Mouse (Mus musculus) heart, embryonic 16.5 days (tissue): ENCODE data around the gene Csnk1g2. TPM values are rescaled to one million over a fixed set of nuclear protein-coding genes. Genes with fewer than 3 reads are reported as not detected.

ENCODE experiments used
- ATAC-seq: fragments of 200-750 bp; cut with Nextera tagmentation; replicated peaks from 2 replicates; pipeline ENCODE4 v1.8.0; 2017; ENCODE audit warnings: moderate number of reproducible peaks; ENCODE audit not compliant: insufficient read depth, low FRiP score; ENCODE audit errors: extremely low read depth
- H3K27ac ChIP-seq: fragments of 300-500 bp; sonication (generic); 2 replicates; pipeline ENCODE4 v1.5.1; 2014; ENCODE audit warnings: mild to moderate bottlenecking, low read length, control low read depth, moderate library complexity
- H3K27me3 ChIP-seq: fragments of 300-500 bp; sonication (generic); 2 replicates; pipeline ENCODE4 v1.6.1; 2014; ENCODE audit warnings: low read length, mixed read lengths; ENCODE audit not compliant: control insufficient read depth, insufficient read depth
- H3K36me3 ChIP-seq: fragments of 300-500 bp; sonication (generic); 2 replicates; pipeline ENCODE4 v1.6.1; 2014; ENCODE audit not compliant: control insufficient read depth, insufficient read depth
- H3K4me1 ChIP-seq: fragments of 300-500 bp; sonication (generic); 2 replicates; pipeline ENCODE4 v1.6.1; 2014; ENCODE audit warnings: low read length, mixed read lengths; ENCODE audit not compliant: control insufficient read depth, insufficient read depth
- H3K4me2 ChIP-seq: fragments of 300-500 bp; sonication (generic); 2 replicates; pipeline ENCODE4 v1.6.1; 2014; ENCODE audit warnings: low read depth, mild to moderate bottlenecking, control low read depth, low read length
- H3K4me3 ChIP-seq: fragments of 300-500 bp; sonication (generic); 2 replicates; pipeline ENCODE4 v1.5.1; 2014; ENCODE audit warnings: mild to moderate bottlenecking, control low read depth, low read length
- H3K9ac ChIP-seq: fragments of 300-500 bp; sonication (generic); 2 replicates; pipeline ENCODE4 v1.6.1; 2014; ENCODE audit warnings: low read length, control low read depth
- H3K9me3 ChIP-seq: fragments of 300-500 bp; sonication (generic); replicated peaks from 2 replicates; pipeline ENCODE4 v1.6.1; 2016; ENCODE audit warnings: low read length; ENCODE audit not compliant: control insufficient read depth
- WGBS: fragments of 180-500 bp; shearing (Covaris S2); extraction: QIAGEN DNeasy Blood & Tissue Kit; methylation state at CpG from one replicate; pipeline ENCODE4 v1.1.7; 2014; 5-methylcytosine and 5-hydroxymethylcytosine counted together
- polyA plus RNA-seq: library from polyadenylated mRNA; unstranded; fragments of >200 nt; fragmentation: Nextera tagmentation; extraction: Ambion mirVana; gene quantifications from 2 replicates; pipeline ENCODE4 v1.2.1, GENCODE M21; 2015

Csnk1g2 gene
- polyA plus RNA-seq, 1 experiment from 2014 or later, result 50.7 TPM

DNA sequence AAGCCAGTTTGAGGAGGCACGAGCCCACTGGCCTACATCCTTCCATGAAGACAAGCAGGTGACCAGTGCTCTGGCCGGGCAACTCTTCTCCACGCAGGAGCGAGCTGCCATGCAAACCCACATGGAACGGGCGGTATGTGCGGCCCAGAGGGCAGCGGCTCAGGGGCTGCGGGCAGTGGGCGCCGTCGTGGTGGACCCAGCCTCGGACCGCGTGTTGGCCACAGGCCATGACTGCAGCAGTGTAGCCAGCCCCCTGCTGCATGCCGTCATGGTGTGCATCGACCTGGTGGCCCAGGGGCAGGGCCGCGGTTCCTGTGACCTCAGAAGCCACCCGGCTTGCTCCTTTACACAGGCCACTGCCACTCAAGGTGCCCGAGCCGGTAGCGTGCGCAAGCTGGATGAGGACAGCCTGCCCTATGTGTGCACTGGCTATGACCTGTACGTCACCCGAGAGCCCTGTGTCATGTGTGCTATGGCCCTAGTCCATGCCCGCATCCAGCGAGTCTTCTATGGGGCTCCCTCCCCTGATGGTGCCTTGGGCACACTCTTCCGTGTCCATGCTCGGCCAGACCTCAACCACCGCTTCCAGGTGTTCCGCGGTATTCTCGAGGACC lies 15.8 kb upstream of the Csnk1g2 start:
- no peak for ATAC-seq
- Histone ChIP-seq H3K4me2 (no peak overlapping the region), H3K4me3 (no peak overlapping the region), H3K27ac (no peak overlapping the region), H3K9ac (no peak overlapping the region), H3K9me3 (no peaks in the 10 kb centered on the region), H3K27me3 (no peaks in the 10 kb centered on the region), H3K4me1 (peaks cover 15% of the 10 kb centered on the region), H3K36me3 (peaks cover 23% of the 10 kb centered on the region)
- WGBS, result 94% methylated on average over 34 of the region's 34 CpGs

DNA sequence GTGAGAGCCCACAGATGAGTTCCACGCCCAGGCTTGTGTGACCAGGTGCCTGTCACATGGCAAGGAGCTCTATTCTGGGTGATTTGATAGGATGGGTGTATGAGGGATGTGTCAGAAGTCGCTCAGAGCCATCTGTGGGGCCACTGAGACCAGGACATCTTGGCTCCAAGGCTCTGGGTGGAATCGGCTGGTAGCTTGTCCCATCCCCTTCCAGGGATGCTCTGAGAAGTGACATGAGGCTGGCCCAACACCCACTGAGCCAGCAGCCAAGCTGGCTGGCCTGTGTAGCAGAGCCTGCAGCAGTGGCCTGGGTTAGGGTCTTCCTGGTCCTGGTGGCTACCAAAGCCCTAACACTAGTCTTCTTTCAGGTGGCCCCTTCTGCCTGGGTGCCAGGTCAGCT lies 14.2 kb upstream of the Csnk1g2 start:
- H3K4me1 ChIP-seq, result peaks cover 8% of the 10 kb centered on the region
- no peaks in the 10 kb centered on the region for H3K27me3 ChIP-seq
- ATAC-seq, result no peak
- no peak overlapping the region for H3K27ac ChIP-seq
- no peak overlapping the region for H3K4me2 ChIP-seq
- H3K36me3 ChIP-seq, result peaks cover 25% of the 10 kb centered on the region
- no peaks in the 10 kb centered on the region for H3K9me3 ChIP-seq
- no peak overlapping the region for H3K9ac ChIP-seq
- H3K4me3 ChIP-seq, result no peak overlapping the region
- WGBS, result 93% methylated on average over 3 of the region's 3 CpGs

DNA sequence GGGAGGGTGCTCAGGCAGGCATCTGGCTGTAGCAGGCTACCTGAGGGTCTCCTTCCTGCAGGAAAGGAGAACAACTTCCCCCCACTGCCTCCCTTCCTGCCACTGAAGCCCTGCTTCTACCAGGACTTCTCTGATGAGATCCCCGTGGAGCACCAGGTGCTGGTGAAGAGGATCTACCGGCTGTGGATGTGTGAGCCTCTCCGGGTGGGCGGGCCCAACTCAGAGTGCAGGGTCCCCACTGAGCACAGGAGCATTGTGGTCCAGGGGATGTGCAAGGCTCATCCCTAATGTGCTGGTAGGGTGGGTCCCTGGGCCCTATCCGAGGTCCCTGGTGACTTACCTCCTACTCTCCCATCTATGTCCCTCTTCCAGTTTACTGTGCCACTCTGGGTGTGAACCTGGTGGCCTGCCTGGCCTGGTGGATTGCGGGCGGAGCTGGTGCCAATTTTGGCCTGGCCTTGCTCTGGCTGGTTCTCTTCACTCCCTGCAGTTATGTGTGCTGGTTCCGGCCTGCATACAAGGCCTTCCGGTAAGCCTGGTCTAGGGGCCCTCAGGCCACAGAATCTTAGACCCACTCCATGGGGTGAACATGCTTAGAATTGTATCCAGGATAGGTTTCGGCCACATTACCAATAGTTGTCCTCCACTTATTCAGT lies 13.2 kb upstream of the Csnk1g2 start:
- H3K4me3 ChIP-seq, result no peak overlapping the region
- 89% methylated on average over 10 of the region's 10 CpGs for WGBS
- H3K36me3 ChIP-seq, result peaks cover 27% of the 10 kb centered on the region
- no peak overlapping the region for H3K27ac ChIP-seq
- H3K4me1 ChIP-seq, result no peaks in the 10 kb centered on the region
- no peaks in the 10 kb centered on the region for H3K27me3 ChIP-seq
- no peak overlapping the region; the same call in 1 of the 2 replicates for H3K9ac ChIP-seq
- H3K4me2 ChIP-seq, result no peak overlapping the region
- ATAC-seq, result no peak
- H3K9me3 ChIP-seq, result no peaks in the 10 kb centered on the region

- H3K27me3 ChIP-seq, result no peaks in the 10 kb centered on the region
- peaks cover 36% of the 10 kb centered on the region for H3K36me3 ChIP-seq
- no peak overlapping the region for H3K9ac ChIP-seq
- 85% methylated on average over 9 of the region's 9 CpGs for WGBS
- ATAC-seq, result no peak
- H3K9me3 ChIP-seq, result no peaks in the 10 kb centered on the region
- H3K4me2 ChIP-seq, result no peak overlapping the region
- H3K4me1 ChIP-seq, result no peaks in the 10 kb centered on the region
- H3K4me3 ChIP-seq, result no peak overlapping the region
- no peak overlapping the region for H3K27ac ChIP-seq
Observed at GRCm38 (mm10) chr10:80610116-80610785, 12.4 kb upstream of the Csnk1g2 start.

- Histone ChIP-seq H3K27me3 (no peaks in the 10 kb centered on the region), H3K4me2 (no peak overlapping the region), H3K27ac (no peak overlapping the region), H3K36me3 (peaks cover 43% of the 10 kb centered on the region), H3K9ac (no peak overlapping the region; the same call in 1 of the 2 replicates), H3K4me1 (no peaks in the 10 kb centered on the region), H3K9me3 (no peaks in the 10 kb centered on the region), H3K4me3 (no peak overlapping the region)
- ATAC-seq, result 0 out of 2 replicates have a peak, but pooled peaks have one; percentile 43
- WGBS, result 47% methylated on average over 4 of the region's 4 CpGs
Observed at GRCm38 (mm10) chr10:80611024-80611423, 11.6 kb upstream of the Csnk1g2 start.

GRCm38 (mm10) chr10:80611905-80612304 lies 10.7 kb upstream of the Csnk1g2 start:
- H3K36me3 ChIP-seq, result peaks cover 36% of the 10 kb centered on the region
- H3K4me1 ChIP-seq, result no peaks in the 10 kb centered on the region
- no peak for ATAC-seq
- no peak overlapping the region for H3K4me2 ChIP-seq
- no peaks in the 10 kb centered on the region for H3K9me3 ChIP-seq
- H3K27ac ChIP-seq, result no peak overlapping the region
- no peak overlapping the region for H3K4me3 ChIP-seq
- no peak overlapping the region for H3K9ac ChIP-seq
- no peaks in the 10 kb centered on the region for H3K27me3 ChIP-seq
- WGBS, result 93% methylated on average over 3 of the region's 3 CpGs

GRCm38 (mm10) chr10:80613821-80614220 lies 8.8 kb upstream of the Csnk1g2 start:
- H3K36me3 ChIP-seq, result peaks cover 24% of the 10 kb centered on the region
- WGBS, result 67% methylated on average over 3 of the region's 3 CpGs

DNA sequence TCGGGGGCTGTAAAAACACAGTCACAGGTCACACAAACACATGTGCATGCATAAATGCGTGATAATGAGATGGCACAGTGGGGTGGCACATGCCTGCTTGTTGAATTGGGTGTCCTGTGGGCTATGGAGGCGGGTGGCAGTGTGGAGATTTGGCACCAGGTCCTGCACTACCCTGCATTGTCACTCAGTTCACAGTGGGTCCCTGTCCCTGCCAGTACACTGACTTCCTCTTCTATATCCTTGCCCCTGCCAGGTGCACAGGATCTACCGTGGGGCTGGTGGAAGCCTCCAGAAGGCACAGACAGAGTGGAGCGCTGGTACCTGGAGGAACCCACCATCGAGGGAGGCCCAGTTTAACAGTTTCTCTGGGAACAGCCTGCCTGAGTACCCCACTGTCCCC lies 8.3 kb upstream of the Csnk1g2 start:
- H3K27ac ChIP-seq, result no peak overlapping the region
- ATAC-seq, result no peak
- peaks cover 21% of the 10 kb centered on the region; the same call in 1 of the 2 replicates for H3K36me3 ChIP-seq
- no peak overlapping the region for H3K4me3 ChIP-seq
- H3K27me3 ChIP-seq, result no peaks in the 10 kb centered on the region
- no peak overlapping the region for H3K4me2 ChIP-seq
- H3K9ac ChIP-seq, result no peak overlapping the region
- no peaks in the 10 kb centered on the region for H3K9me3 ChIP-seq
- WGBS, result 91% methylated on average over 6 of the region's 6 CpGs
- peaks cover 3% of the 10 kb centered on the region; the same call in 1 of the 2 replicates for H3K4me1 ChIP-seq

More at GRCm38 (mm10) chr10:80613821-80614220, 8.8 kb upstream of the Csnk1g2 start:
- H3K9ac ChIP-seq, result no peak overlapping the region
- H3K27me3 ChIP-seq, result no peaks in the 10 kb centered on the region
- no peak overlapping the region for H3K4me3 ChIP-seq
- peaks cover 3% of the 10 kb centered on the region; the same call in 1 of the 2 replicates for H3K4me1 ChIP-seq
- ATAC-seq, result no peak
- no peak overlapping the region for H3K27ac ChIP-seq
- H3K9me3 ChIP-seq, result no peaks in the 10 kb centered on the region
- no peak overlapping the region for H3K4me2 ChIP-seq

- Histone ChIP-seq H3K4me3 (no peak overlapping the region), H3K4me2 (no peak overlapping the region), H3K9me3 (no peaks in the 10 kb centered on the region), H3K27me3 (no peaks in the 10 kb centered on the region), H3K9ac (no peak overlapping the region), H3K4me1 (peaks cover 7% of the 10 kb centered on the region), H3K36me3 (peaks cover 18% of the 10 kb centered on the region; the same call in 1 of the 2 replicates), H3K27ac (peak overlapping the region; percentile 38)
- 41% methylated on average over 9 of the region's 9 CpGs for WGBS
- ATAC-seq, result no peak
Observed at GRCm38 (mm10) chr10:80618181-80618580, 4.5 kb upstream of the Csnk1g2 start.
